Mouse (Mus musculus): ENCODE measurements around the gene Pank2.
"Not testable (repeated sequence)": the region's sequence is repeated elsewhere in the genome, so short reads cannot be mapped to it uniquely, and the experiment has no call there.

The Pank2 gene

GRCm38 (mm10) chr2:131261481-131262212 is 648 bp upstream of the Pank2 start:
- no peak for DNase-seq

- DNase-seq: no peak
Measured at GRCm38 (mm10) chr2:131262680-131263670, 680 bp downstream of the Pank2 start.

GRCm38 (mm10) chr2:131264027-131264426 is 1.7 kb downstream of the Pank2 start:
- DNase-seq: no peak

DNA sequence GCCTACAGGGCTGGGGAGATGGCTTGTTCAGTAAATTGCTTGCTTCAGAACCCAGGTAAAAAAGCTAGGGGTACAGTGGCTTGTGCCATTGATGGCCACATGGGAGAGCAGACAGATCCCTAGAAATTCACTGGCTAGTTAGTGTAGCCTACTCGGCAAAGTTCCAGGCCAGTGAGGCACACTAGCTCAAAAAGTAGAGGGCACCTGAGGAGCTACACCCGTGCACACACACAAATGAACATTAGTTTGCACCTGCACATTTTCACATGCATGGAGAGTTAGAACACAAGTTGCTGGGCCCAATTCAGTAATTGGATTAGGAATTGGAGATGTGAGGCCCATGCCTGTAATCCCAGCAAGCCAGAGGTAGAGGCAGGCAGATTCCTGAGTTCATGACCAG is 2.8 kb downstream of the Pank2 start:
- peak; percentile 14 for DNase-seq

- DNase-seq: no peak
Measured at GRCm38 (mm10) chr2:131275493-131275892, 13.2 kb downstream of the Pank2 start.

DNA sequence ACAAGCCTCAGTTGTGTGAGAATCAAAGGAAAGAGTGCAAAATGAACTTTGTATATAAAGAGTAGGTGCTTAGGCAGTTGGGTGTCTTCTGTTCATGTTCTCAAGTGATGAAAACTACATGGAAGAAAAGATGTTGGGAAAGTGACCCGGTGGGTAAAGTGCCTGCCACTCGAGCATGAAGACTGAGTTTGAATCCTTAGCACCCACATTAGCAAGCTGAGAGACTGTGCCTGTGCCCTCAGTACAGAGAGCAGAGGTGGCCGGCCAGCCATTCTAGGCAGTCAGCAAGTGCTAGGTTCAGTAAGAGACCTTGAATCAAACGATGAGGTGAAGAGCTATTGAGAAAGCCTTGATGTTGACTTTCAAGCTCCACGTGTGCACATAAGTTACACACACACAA is 14.4 kb downstream of the Pank2 start:
- DNase-seq: no peak

DNA sequence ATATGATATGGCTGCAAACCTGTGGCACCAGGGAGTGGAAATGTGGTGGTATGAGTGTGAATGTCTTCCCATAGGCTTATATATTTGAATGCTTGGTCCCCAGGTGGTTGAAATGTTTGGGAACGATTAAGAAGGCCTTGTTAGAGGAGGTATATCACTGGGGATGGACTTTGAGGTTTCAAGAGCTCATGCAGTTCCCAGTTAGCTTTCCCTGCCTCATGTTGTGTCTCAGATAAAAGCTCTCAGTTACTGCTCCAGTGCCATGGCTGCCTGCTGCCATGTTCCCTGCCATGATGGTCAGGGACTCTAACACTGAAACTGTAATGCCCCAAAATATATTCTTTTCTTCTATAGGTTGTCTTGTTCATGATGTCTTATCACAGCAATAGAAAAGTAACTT is 19.3 kb downstream of the Pank2 start:
- no peak for DNase-seq

DNA sequence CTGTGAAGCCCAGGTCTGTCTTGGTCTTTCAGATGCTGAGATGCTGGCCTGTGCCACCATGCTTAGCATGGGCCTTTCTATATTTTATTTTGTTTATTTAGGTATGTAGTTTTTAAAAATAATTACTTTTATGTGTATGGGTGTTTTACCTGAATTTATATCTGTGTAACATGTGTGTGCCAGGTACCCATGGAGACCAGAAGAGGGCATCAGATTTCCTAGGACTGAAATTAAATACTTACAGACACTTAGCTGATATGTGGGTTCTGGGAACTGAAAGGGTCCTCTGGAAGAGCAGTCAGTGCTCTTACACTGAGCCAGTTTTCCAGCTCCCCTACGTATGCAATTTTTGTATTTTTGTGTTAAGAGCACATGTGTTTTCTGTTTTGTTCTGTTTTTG is 24.0 kb downstream of the Pank2 start:
- DNase-seq: no peak

GRCm38 (mm10) chr2:131290669-131291068 is 28.4 kb downstream of the Pank2 start:
- DNase-seq: no peak

- DNase-seq: no peak
Measured at GRCm38 (mm10) chr2:131296746-131297261, 34.5 kb downstream of the Pank2 start.

DNA sequence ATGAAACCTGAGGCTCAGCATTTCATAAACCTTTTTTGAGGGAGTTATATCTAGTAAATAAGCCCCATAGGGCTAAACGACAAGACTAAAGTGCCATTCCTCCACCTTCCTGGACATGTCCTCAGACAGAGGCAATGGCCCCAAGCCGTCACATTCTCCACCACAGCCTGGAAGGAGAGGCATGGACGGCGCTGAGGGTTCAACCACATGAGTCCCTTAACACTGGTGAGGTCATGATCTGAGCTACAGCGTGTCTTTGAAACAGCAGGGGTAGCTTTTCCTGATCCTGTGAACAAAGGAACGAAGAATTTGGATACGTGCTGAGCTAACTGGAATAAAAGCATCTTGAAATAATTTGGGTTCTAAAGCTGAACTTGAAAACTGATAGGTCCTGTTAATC is 36.4 kb downstream of the Pank2 start:
- not testable (repeated sequence) for DNase-seq

- DNase-seq: no peak
Measured at GRCm38 (mm10) chr2:131300485-131300884, 38.2 kb downstream of the Pank2 start.

GRCm38 (mm10) chr2:131301635-131302034 is 39.3 kb downstream of the Pank2 start:
- DNase-seq: no peak

DNA sequence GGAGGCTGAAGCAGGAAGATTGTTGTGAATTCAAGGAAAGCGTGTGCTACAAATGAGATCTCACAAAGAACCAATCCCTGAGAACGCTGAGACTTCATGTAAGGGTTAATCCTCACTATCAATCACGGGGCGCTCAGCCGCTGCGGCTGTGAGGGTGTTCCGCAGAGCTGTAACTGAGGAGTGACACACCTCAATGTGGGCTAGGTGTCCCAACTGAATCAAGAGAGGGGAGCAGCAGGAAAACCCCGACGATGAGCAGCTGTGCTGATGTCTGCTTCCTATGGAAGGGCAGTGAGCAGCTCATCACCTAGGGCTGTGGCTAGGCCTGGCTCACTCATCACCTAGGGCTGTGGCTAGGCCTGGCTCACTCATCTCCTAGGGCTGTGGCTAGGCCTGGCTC is 42.2 kb downstream of the Pank2 start:
- no peak for DNase-seq

- peak; percentile 81 for DNase-seq
Measured at GRCm38 (mm10) chr2:131305226-131305625, 42.9 kb downstream of the Pank2 start.

DNA sequence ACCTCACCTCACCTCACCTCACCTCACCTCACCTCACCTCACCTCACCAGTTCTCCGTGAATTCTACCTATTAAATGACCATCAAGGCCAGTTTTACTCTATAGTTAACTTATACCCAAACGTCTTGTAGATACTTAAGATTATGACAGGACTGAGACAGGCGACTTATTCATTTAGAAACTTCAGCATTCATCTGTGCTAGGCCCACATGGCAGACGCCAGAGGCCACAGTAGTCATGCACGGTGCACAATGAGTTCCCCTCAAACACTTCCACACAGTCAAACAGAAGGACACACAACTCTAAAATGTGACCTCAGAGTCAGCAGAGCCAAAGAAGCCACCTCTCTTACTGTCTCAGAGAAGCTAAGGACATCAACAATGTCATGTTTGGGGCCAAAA is 45.1 kb downstream of the Pank2 start:
- DNase-seq: no peak

GRCm38 (mm10) chr2:131307822-131308221 is 45.5 kb downstream of the Pank2 start:
- DNase-seq: no peak

DNA sequence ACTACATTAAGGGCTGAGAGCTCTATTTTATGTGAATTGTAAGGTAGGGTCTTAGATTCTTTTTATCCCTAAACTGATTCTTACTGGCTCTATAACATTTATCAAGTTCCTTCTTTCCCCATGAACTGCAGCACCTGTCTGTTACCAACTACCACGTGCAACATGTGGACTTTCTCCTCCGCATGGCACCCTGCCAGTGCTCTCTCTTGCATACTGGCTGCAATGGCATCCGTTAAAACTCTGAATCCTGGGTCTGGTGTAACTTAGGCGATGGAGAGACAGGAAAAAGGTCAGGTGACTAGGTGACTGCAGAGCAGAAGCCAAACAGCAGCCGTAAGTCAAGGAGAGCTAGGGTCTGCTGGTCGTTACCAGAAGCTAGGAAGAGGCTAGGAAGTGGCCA is 47.0 kb downstream of the Pank2 start:
- no peak for DNase-seq

- no peak for DNase-seq
Measured at GRCm38 (mm10) chr2:131316167-131316566, 53.9 kb downstream of the Pank2 start.

GRCm38 (mm10) chr2:131319401-131319800 is 57.1 kb downstream of the Pank2 start:
- peak; percentile 43 for DNase-seq

GRCm38 (mm10) chr2:131321192-131321591 is 58.9 kb downstream of the Pank2 start:
- not testable (repeated sequence) for DNase-seq

DNA sequence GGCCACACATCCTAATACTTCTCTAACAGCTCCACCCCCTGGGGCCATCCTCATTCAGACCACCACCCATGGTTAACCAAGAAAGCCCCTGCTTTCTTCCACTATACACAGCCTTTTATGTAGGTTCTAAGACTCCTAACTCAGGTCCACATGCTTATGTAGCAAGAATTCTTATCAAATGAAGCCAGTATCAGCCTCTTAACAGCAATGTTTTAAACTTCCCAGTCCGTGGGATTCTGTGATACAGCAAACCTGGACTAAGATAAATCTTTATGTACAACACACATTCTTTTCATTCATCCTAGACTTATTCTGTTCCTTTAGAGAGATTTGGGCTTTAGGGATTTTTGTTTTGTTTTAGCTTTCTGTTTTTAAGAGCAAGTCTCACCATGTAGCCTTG is 61.4 kb downstream of the Pank2 start:
- no peak for DNase-seq

GRCm38 (mm10) chr2:131326044-131326443 is 63.7 kb downstream of the Pank2 start:
- DNase-seq: no peak

- no peak for DNase-seq
Measured at GRCm38 (mm10) chr2:131328981-131329380, 66.7 kb downstream of the Pank2 start.

Data from retina, postnatal 1 day (tissue).